Comparison of ENCODE assay signal across 8 mouse cellular contexts in the genomic region with DNA sequence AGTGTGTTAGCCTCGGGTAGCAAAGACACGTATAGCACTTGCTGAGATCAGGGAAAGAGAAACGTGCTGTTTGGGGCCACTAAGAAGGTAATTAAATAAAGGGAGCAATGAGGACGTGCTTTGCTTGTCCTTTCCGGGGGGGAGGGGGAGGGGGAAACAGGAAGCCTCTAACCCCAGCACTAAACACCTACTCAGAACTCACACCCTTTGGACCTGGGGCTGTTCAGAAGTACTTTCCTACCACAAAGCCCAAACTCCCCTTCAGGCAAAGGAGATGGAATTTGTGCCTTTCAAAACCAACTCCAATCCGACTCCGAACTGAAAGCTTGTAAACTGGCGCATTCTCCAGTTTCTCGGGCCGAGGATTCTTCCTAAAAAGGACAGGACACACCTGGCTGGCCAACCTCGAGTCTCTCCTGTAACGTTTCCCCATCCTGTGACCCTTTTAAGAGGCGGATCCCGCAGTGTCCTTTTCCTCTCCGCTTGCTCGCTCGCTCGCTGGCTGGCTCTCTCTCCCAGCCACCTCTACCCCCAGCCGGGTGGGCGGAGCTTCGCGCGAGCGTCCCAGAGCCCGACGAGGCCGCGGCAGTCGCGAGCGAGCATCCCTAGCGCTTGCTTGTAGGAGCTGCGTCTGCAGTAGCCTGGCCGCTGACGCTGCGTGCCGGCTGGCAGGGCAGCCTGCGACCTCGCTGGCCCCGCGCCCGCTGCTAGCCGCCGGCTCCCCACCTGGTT. TPM values are rescaled to one million over a fixed set of nuclear protein-coding genes. Genes with fewer than 3 reads are reported as not detected.
DNase-seq lines count a peak whose midpoint lies in the region; ATAC-seq lines count a peak whose summit lies in the region.

No protein-coding gene starts in this region.

- peaks cover 35% of the 10 kb centered on the region for H3K27me3 ChIP-seq in limb, embryonic 13.5 days
- H3K27me3 ChIP-seq in midbrain, embryonic 15.5 days (replicated peaks) = peaks cover 10% of the 10 kb centered on the region

- peak overlapping the region; percentile 70 for H3K4me2 ChIP-seq in limb, embryonic 13.5 days (replicated peaks)
- peak overlapping the region; percentile 68 for H3K4me2 ChIP-seq in midbrain, embryonic 15.5 days

- WGBS in limb, embryonic 13.5 days = 15% methylated on average over 44 of the region's 44 CpGs
- 16% methylated on average over 44 of the region's 44 CpGs for WGBS in midbrain, embryonic 15.5 days

- H3K9me3 ChIP-seq in limb, embryonic 13.5 days = no peaks in the 10 kb centered on the region
- no peaks in the 10 kb centered on the region for H3K9me3 ChIP-seq in midbrain, embryonic 15.5 days

- H3K4me1 ChIP-seq in limb, embryonic 13.5 days = no peaks in the 10 kb centered on the region
- H3K4me1 ChIP-seq in midbrain, embryonic 15.5 days = no peaks in the 10 kb centered on the region

- DNase-seq in B cell, adult 2 months = peak; percentile 63 to 65
- DNase-seq in brain, adult 2 months (ENCODE audit: low read depth, low spot score) = peak; percentile 95
- peak; percentile 62 to 74 for DNase-seq in heart, adult 9 months (ENCODE audit: low spot score in 2 of 2)
- peak; percentile 89 for DNase-seq in kidney, adult 9 months
- DNase-seq in spleen, adult 18-20 months = peak; percentile 27 to 56

- H3K36me3 ChIP-seq in limb, embryonic 13.5 days = no peaks in the 10 kb centered on the region
- H3K36me3 ChIP-seq in midbrain, embryonic 15.5 days (replicated peaks) = no peaks in the 10 kb centered on the region

- ATAC-seq in erythroblast, adult 5-6 weeks (replicated peaks; ENCODE audit: low FRiP score, poor library complexity, severe bottlenecking) = peak; percentile 99
- ATAC-seq in limb, embryonic 13.5 days (ENCODE audit: low FRiP score, low read depth) = peak; percentile 96
- peak; percentile 99 for ATAC-seq in midbrain, embryonic 15.5 days (replicated peaks)

- H3K27ac ChIP-seq in limb, embryonic 13.5 days = no peak overlapping the region
- H3K27ac ChIP-seq in midbrain, embryonic 15.5 days = peak overlapping the region; percentile 63; the same call in 1 of the 2 replicates

- peak overlapping the region; percentile 58 for H3K4me3 ChIP-seq in limb, embryonic 13.5 days
- H3K4me3 ChIP-seq in midbrain, embryonic 15.5 days = peak overlapping the region; percentile 67

- H3K9ac ChIP-seq in limb, embryonic 13.5 days = peak overlapping the region; percentile 69
- peak overlapping the region; percentile 68 for H3K9ac ChIP-seq in midbrain, embryonic 15.5 days

RNA-seq across cellular contexts. Expression of a gene that starts 47.1 kb away (rescaled TPM):
- total RNA-seq in erythroblast, adult 5-6 weeks (2015; ENCODE audit: low replicate concordance) = 1.7 TPM in 1 of 2 replicates, not detected in the other
- total RNA-seq in erythroblast, adult 5-6 weeks (2017; ENCODE audit: low replicate concordance) = 0.56 and 1.8 TPM in 2 replicates
- polyA plus RNA-seq in limb, embryonic 13.5 days (2015; fragmentation: Nextera tagmentation; extraction: Ambion mirVana) = 8.0 TPM in 2 replicates
- 5.3 and 5.6 TPM in 2 replicates for polyA plus RNA-seq in midbrain, embryonic 15.5 days (2015; fragmentation: Nextera tagmentation; extraction: Ambion mirVana)

Comparison
In these comparisons a context has a peak if more than half of its experiments do, and no peak if none do; other contexts are left out.
1. DNase-seq: peak in every context shown above with its lines; median percentile 95 in brain, adult 2 months; 89 in kidney, adult 9 months; 68 in heart, adult 9 months; 64 in B cell, adult 2 months; 42 in spleen, adult 18-20 months.